22 mouse cellular contexts compared by ENCODE assay signal in the genomic region with DNA sequence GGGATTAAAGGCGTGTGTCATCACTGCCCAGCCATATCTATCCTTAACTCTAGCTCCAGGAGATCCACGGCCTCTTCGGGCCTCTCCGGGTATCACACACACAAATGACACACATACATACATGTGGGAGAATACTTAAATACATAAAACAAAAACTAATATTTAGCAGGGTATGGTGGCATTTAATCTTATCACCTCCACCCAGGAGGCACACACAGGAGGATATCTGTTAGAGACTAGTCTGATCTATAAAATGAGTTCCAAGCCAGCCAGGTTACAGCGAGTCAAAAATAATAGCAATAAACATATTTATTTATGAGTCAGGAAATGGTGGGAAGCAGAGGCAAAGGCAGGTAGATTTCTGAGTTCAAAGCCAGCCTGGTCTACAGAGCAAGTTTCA. TPM values are rescaled to one million over a fixed set of nuclear protein-coding genes. Genes with fewer than 3 reads are reported as not detected.
"Had no signal": no experiment of that assay in that cellular context is flagged by ENCODE, and none has a peak within 500 bp of the region (broad histone marks: within the 10 kb centered on the region; RNA-seq: fewer than 3 reads in every experiment).

No protein-coding gene starts in this region.

- H3K9me3 ChIP-seq: liver, embryonic 13.5 days; midbrain, embryonic 13.5 days; midbrain, embryonic 15.5 days; stomach, embryonic 15.5 days had no signal

- H3K9ac ChIP-seq: liver, embryonic 13.5 days; lung, embryonic 14.5 days; midbrain, embryonic 13.5 days; midbrain, embryonic 15.5 days; neural tube, embryonic 12.5 days; stomach, embryonic 15.5 days had no signal

- H3K36me3 ChIP-seq: liver, embryonic 13.5 days; midbrain, embryonic 13.5 days; midbrain, embryonic 15.5 days; neural tube, embryonic 12.5 days; stomach, embryonic 15.5 days had no signal

- DNase-seq: liver, embryonic 13.5 days; lung, adult 18-20 months; lung, embryonic 14.5 days; lung, postnatal 14 days; lung, postnatal 36 days; right cerebral cortex, postnatal 14 days; thymus, adult 2 months; thymus, postnatal 25 days; thymus, postnatal 4 days had no signal

- H3K4me2 ChIP-seq: liver, embryonic 13.5 days; lung, embryonic 14.5 days; midbrain, embryonic 11.5 days; midbrain, embryonic 13.5 days; midbrain, embryonic 15.5 days; neural tube, embryonic 12.5 days; stomach, embryonic 15.5 days had no signal

- H3K27ac ChIP-seq: liver, embryonic 13.5 days; macrophage; midbrain, embryonic 13.5 days; midbrain, embryonic 15.5 days; neural tube, embryonic 12.5 days; stomach, embryonic 15.5 days; stomach, postnatal 0 days had no signal

- ATAC-seq: midbrain, embryonic 13.5 days; midbrain, embryonic 15.5 days had no signal

- H3K4me3 ChIP-seq: liver, embryonic 13.5 days; midbrain, embryonic 13.5 days; midbrain, embryonic 15.5 days; neural tube, embryonic 12.5 days; stomach, embryonic 15.5 days had no signal

- H3K27me3 ChIP-seq: liver, embryonic 13.5 days; midbrain, embryonic 13.5 days; midbrain, embryonic 15.5 days; neural tube, embryonic 12.5 days; stomach, embryonic 15.5 days had no signal

RNA-seq across cellular contexts. Expression of a gene that starts 15.9 kb away (rescaled TPM):
- total RNA-seq: megakaryocyte, adult 5-6 weeks; midbrain, postnatal 0 days; monocyte, adult 5-6 weeks; neutrophil, adult 5-6 weeks had no signal
- polyA plus RNA-seq: liver, embryonic 13.5 days; lung, embryonic 14.5 days; macrophage; neural tube, embryonic 14.5 days; spleen, adult 2 months had no signal
